Mouse (Mus musculus): ENCODE results near the gene Meox2. TPM values are rescaled to one million over a fixed set of nuclear protein-coding genes. Genes with fewer than 3 reads are reported as not detected.

The Meox2 gene
- polyA plus RNA-seq (2017; shearing (Covaris generic)): not detected

DNA sequence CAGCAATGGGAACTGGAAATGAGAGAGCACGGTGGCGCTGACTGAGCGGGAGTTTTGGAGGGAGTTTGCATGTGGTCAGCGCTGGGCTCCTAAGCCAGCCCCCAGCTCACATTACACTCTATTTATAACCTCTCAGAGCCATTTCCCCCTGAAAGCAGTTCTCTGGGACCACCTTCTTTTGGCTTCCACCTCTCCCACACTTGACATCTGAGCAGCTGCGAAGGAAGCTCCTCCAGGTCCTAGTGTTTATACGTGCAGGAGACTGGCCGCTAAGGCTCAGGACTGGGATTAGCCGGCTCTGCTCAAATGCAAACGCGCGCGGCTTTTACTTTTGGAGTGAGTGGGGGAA, at the start of gene Meox2:
TSS of gene Meox2 (plus strand) at position 151 of the 349 bp plus-strand sequence.

Other genes starting within 250 kb of the Meox2 start
- 0.31 TPM for gene Agmo, start 133.1 kb downstream of the Meox2 start, polyA plus RNA-seq (2017; shearing (Covaris generic))